ENCODE assay signal across 16 mouse cellular contexts in the genomic region with DNA sequence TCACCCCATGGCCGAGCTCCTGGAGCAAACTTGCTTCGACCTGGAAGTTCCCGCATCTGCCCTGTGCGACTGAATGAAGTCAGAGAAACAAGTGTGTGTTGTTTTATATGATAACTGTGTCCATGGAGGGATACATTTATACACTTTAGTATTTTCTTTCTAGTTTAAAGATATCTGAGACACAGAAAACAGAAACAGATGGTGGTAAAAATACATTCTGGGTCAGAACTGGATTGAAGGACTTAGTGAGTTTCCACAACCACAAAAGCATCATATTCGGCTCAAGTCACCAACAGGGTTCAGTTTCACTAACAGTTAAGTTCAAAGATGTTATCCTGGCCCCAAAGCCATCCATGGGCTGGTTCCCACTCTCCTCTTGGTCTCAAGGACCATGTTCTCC.
"Had no signal": no experiment of that assay in that cellular context is flagged by ENCODE, and none has a peak within 500 bp of the region (broad histone marks: within the 10 kb centered on the region; RNA-seq: fewer than 3 reads in every experiment).

No protein-coding gene starts in this region.

- ATAC-seq: liver, embryonic 12.5 days; liver, postnatal 0 days; lung, postnatal 0 days; midbrain, embryonic 13.5 days; midbrain, embryonic 15.5 days; midbrain, embryonic 16.5 days had no signal

- DNase-seq: left cerebral cortex, postnatal 4 days; liver; liver, embryonic 13.5 days; liver, postnatal 0 days; lung, adult 18-20 months; lung, adult 2 months; lung, embryonic 14.5 days; lung, postnatal 10 days; lung, postnatal 14 days; lung, postnatal 36 days; midbrain, embryonic 14.5 days had no signal
